Mouse (Mus musculus): ENCODE results near the gene Rnf114. TPM values are rescaled to one million over a fixed set of nuclear protein-coding genes. Genes with fewer than 3 reads are reported as not detected.
A peak's percentile ranks its signal among the peaks of the same experiment; 100 is the strongest.

Rnf114 gene
- polyA plus RNA-seq, 1 experiment from 2014 or later, result 80.1 TPM

DNA sequence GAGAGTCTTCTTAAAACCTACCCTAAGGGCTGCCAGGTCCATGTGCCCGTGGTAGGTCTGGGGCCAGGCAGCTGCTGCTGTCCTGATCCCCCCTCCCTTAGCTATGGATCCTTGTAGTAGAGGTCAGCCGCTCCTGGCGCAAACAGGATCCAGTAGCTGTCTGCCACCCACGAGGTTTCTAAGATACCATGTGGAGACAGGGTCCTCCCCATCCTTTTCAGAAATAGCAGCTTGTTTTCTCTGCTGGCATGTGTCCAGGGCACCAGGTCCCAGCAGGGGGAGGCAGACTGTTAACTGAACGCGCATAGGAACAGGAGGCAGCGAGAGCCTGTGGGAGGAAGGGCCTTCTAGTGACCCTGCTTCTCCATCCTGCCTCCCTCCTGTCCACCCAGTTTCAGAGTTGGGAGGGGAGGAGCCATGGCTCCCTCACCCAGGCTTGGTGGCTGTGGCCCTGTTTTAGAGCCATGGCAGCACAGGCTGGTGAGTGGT lies 16.2 kb upstream of the Rnf114 start:
- Histone ChIP-seq H3K36me3 (peaks cover 52% of the 10 kb centered on the region), H3K4me1 (peaks cover 15% of the 10 kb centered on the region), H3K9me3 (replicated peaks) (no peaks in the 10 kb centered on the region), H3K4me3 (replicated peaks) (no peak overlapping the region), H3K9ac (no peak overlapping the region), H3K27ac (replicated peaks) (peak overlapping the region; percentile 55), H3K27me3 (no peaks in the 10 kb centered on the region), H3K4me2 (replicated peaks) (no peak overlapping the region)
- WGBS, result 17% methylated on average over 7 of the region's 7 CpGs
- peak; percentile 49 for ATAC-seq (ENCODE audit: insufficient number of reproducible peaks, low FRiP score, low TSS enrichment, low read depth)

DNA sequence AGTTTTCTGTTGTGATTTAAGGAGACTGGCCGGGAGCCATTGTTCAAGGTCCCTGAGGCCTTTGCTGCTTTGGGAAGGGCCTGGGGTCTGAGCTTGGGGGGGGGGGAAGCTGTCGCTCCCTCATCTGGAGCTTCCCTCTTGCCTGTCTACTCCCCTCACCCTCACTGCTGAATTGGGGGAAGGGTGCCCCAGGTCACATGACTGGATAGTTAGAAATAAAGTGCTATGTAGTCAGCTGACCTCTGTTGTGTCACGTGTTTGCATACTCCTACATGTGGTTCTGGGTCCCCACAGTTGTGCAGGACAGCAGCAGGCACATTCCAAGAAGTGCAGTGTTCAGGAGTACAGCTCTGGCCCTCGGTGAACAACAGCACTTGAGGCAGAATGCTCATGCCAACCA lies 15.7 kb upstream of the Rnf114 start:
- no peaks in the 10 kb centered on the region for H3K9me3 ChIP-seq (replicated peaks)
- peaks cover 15% of the 10 kb centered on the region for H3K4me1 ChIP-seq
- peak overlapping the region; percentile 55; the same call in 1 of the 2 replicates for H3K27ac ChIP-seq (replicated peaks)
- 72% methylated on average over 4 of the region's 4 CpGs for WGBS
- peaks cover 47% of the 10 kb centered on the region for H3K36me3 ChIP-seq
- no peak for ATAC-seq (ENCODE audit: insufficient number of reproducible peaks, low FRiP score, low TSS enrichment, low read depth)
- no peak overlapping the region for H3K9ac ChIP-seq
- no peak overlapping the region for H3K4me3 ChIP-seq (replicated peaks)
- H3K27me3 ChIP-seq, result no peaks in the 10 kb centered on the region
- no peak overlapping the region for H3K4me2 ChIP-seq (replicated peaks)

DNA sequence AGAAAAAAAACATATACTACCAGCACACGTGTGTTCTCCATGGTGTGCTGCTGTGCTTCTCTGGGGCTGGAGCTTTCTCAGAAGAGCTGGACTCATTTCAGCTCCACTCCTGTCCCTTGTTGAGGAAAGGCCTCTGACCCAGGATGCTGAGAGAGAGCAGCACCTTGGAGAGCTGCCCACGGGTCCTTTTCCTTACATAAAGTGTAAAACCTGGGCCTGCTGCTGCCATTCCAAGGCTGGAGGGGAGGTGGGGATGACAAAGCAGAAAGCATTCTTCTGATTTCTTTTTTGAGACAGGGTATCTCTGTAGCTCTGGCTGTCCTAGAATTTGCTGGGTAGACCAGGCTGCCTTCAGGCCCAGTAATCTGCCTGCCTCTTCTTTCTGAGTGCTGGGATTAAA lies 14.3 kb upstream of the Rnf114 start:
- Histone ChIP-seq H3K36me3 (peaks cover 44% of the 10 kb centered on the region), H3K9ac (no peak overlapping the region), H3K4me2 (replicated peaks) (no peak overlapping the region), H3K27ac (replicated peaks) (no peak overlapping the region), H3K27me3 (no peaks in the 10 kb centered on the region), H3K4me3 (replicated peaks) (no peak overlapping the region), H3K9me3 (replicated peaks) (no peaks in the 10 kb centered on the region), H3K4me1 (peaks cover 15% of the 10 kb centered on the region)
- ATAC-seq (ENCODE audit: insufficient number of reproducible peaks, low FRiP score, low TSS enrichment, low read depth), result no peak
- WGBS, result 38% methylated on average over 2 of the region's 2 CpGs

DNA sequence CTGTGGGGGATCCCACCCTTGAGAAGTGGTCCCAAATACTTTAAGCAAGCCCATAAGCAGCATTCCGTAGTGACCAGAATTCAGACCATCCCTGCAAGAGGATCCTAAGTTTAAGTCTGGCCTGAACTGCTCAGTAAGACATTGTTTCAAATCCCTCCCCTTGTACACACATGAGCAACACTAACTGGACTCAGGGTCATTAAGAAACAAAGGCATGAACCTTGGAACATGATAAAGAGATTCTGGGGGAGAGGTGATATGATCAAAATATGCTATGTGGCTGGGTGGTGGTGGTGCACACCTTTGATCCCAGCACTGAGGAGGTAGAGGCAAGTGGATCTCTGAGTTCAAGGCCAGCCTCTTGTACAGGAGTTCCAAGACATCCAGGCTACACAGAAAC lies 12.9 kb upstream of the Rnf114 start:
- Histone ChIP-seq H3K36me3 (peaks cover 43% of the 10 kb centered on the region), H3K9me3 (replicated peaks) (no peaks in the 10 kb centered on the region)
- 92% methylated on average over 1 of the region's 1 CpGs for WGBS

DNA sequence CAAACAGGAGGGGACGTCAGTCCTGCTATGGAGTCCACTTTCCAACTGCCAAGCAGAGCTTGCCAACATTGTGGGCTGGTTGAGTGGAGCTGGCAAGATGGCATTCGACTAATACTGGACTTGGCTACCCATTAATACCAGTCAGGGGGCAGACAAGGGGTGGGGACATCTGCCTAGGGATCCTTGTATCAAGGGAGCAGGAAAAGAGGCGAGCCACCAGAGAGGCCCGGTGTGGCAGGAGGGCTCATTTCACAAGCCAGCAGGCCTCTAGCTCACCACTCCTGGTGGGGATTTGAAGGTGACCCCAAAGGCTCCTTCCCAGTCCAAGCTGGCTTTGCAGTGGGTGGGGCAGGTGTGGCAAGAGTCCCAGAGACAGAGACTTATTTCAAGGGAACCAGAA lies 9.8 kb upstream of the Rnf114 start:
- Histone ChIP-seq H3K4me2 (replicated peaks) (no peak overlapping the region), H3K36me3 (peaks cover 36% of the 10 kb centered on the region), H3K27me3 (no peaks in the 10 kb centered on the region), H3K4me1 (peaks cover 18% of the 10 kb centered on the region), H3K9ac (no peak overlapping the region), H3K4me3 (replicated peaks) (no peak overlapping the region), H3K27ac (replicated peaks) (no peak overlapping the region), H3K9me3 (replicated peaks) (no peaks in the 10 kb centered on the region)
- ATAC-seq (ENCODE audit: insufficient number of reproducible peaks, low FRiP score, low TSS enrichment, low read depth), result no peak
- 91% methylated on average over 4 of the region's 4 CpGs for WGBS

More for the DNA sequence above, 12.9 kb upstream of the Rnf114 start:
- Histone ChIP-seq H3K27ac (replicated peaks) (no peak overlapping the region), H3K9ac (no peak overlapping the region), H3K4me1 (peaks cover 15% of the 10 kb centered on the region), H3K4me3 (replicated peaks) (no peak overlapping the region), H3K27me3 (no peaks in the 10 kb centered on the region), H3K4me2 (replicated peaks) (no peak overlapping the region)
- no peak for ATAC-seq (ENCODE audit: insufficient number of reproducible peaks, low FRiP score, low TSS enrichment, low read depth)

DNA sequence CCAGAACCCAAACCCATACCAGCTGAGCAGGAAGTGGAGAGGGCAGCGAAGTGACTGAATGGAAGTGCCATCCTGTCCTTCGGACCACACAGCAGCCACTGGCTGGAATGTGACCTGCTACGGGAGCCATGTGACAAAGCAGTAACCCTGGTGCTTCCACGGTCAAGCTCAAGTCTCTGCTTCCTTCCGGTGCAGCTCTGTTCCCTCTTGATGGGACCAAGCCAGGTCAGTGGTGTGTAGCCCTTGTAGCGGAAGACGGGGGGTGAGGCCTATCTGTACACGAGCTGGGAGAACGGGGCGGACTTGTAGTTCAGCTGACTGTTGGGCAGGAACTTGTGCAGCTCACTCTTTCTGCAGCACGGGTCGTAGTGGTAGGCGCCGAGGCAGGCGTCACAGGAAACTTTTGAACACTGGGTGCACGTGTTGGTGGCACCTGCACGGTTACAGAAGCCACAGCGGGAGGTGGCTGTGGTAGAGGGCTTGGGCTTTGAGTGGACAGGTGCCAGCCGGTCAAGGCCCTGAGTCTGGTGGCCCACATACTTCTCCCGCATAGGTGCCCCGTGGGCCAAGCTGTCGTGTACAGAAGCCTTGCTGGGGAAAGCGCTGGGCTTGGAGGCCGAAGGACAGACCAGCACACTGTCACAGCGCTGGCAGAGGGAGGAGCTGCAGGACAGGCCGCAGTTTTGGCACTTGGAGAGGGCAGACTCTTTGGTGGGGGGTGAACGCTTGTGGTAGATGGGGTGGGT lies 9.2 kb upstream of the Rnf114 start:
- Histone ChIP-seq H3K9ac (no peak overlapping the region), H3K9me3 (replicated peaks) (no peaks in the 10 kb centered on the region), H3K4me2 (replicated peaks) (no peak overlapping the region), H3K4me3 (replicated peaks) (no peak overlapping the region), H3K27me3 (no peaks in the 10 kb centered on the region), H3K27ac (replicated peaks) (no peak overlapping the region), H3K36me3 (peaks cover 36% of the 10 kb centered on the region), H3K4me1 (peaks cover 18% of the 10 kb centered on the region)
- ATAC-seq (ENCODE audit: insufficient number of reproducible peaks, low FRiP score, low TSS enrichment, low read depth), result no peak
- WGBS, result 89% methylated on average over 27 of the region's 27 CpGs

DNA sequence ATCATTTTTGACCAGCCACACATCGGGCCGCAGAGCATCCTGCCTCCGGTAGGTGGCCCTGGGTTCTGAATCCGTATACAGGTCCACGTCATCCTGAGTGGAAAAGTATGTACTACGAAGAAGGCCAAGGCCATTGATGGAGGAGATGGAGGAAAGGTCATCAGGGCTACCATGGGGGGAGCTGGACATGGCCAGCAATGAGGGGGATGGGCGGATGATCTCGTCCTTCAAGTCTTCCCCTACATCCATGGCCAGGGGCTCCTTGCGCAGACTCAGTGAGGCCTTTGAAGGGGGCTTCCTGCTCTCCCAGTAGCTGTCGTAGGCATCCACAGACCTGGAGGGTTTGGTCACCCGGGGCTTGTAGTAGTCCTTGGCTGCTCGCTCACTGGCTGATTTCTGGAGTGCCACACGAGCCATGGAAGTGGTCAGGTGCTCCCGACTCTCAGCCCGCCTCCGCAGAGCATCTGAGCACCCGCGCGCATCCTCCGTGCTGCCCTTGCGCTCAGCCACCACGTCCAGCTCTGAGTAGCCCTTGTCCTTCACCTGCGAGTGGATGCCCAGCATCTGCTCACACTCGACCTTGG lies 8.5 kb upstream of the Rnf114 start:
- Histone ChIP-seq H3K9me3 (replicated peaks) (no peaks in the 10 kb centered on the region), H3K4me3 (replicated peaks) (no peak overlapping the region), H3K36me3 (peaks cover 36% of the 10 kb centered on the region), H3K9ac (no peak overlapping the region), H3K27ac (replicated peaks) (no peak overlapping the region), H3K27me3 (no peaks in the 10 kb centered on the region), H3K4me2 (replicated peaks) (no peak overlapping the region), H3K4me1 (peaks cover 21% of the 10 kb centered on the region)
- 90% methylated on average over 24 of the region's 24 CpGs for WGBS
- no peak for ATAC-seq (ENCODE audit: insufficient number of reproducible peaks, low FRiP score, low TSS enrichment, low read depth)

DNA sequence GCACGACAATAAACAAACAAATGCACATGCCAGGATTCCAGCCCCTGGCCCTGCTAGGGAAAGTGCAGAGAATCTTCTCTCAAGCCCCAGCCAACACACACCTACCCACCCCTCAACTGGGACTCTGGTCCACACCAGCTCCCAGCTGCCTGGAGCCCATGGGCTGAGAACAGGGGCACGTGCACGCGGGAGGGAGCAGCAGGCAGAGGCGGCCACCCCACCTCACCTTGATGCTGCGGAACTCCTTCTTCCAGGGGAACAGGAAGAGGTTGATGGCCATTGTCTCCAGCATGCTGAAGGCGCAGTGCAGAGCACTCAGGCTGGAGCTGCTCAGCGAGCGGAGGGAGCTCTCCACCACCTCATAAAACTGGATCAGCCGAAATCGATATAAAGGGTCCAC lies 7.5 kb upstream of the Rnf114 start:
- H3K9ac ChIP-seq, result no peak overlapping the region
- no peak overlapping the region for H3K4me3 ChIP-seq (replicated peaks)
- peaks cover 21% of the 10 kb centered on the region for H3K4me1 ChIP-seq
- H3K4me2 ChIP-seq (replicated peaks), result no peak overlapping the region
- no peak for ATAC-seq (ENCODE audit: insufficient number of reproducible peaks, low FRiP score, low TSS enrichment, low read depth)
- 92% methylated on average over 11 of the region's 11 CpGs for whole genome bisulfite sequencing
- peaks cover 36% of the 10 kb centered on the region for H3K36me3 ChIP-seq
- H3K27ac ChIP-seq (replicated peaks), result no peak overlapping the region
- no peaks in the 10 kb centered on the region for H3K27me3 ChIP-seq
- H3K9me3 ChIP-seq (replicated peaks), result no peaks in the 10 kb centered on the region

DNA sequence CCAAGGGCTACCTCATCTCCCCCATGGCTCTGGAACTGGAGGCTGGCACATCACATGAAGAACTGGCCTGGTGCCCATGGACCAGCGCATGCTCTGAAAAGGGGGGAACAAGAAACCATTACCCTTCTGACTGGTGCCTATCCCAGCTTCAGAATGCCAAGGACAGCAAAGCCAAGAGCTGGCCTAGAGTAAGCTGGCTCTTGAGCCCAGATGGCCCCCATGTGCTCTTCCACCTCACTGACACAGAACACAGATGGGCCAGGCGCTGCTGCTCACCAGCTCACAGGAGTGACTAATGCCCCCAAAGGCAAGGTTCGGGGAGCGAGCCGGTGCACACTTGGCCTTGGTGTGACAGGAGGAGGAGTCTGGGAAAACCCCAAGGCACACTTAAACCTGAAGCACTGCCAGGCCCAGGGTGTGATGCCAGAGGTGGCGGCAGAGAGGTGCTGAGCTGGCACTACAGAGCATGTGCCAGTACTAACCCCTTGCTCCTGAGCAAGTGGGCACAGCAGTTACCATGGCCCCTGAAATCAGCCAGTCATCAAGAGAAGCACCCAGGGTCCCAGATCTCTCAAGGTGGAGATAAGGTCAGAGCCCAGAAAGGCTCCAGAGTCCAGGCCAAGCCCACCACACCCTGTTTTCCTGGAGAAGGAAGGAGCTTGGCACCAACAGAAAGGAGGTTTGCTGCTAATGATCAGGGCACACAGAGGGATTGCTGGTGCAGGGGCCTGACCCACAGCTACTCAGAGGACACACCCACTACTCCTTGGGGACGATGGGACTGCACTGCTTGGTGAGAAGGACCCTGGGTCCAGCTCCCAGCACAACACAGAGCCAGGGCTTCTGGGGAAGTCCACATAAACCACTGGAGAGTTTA lies 6.7 kb upstream of the Rnf114 start:
- Histone ChIP-seq H3K4me2 (replicated peaks) (no peak overlapping the region), H3K27me3 (no peaks in the 10 kb centered on the region), H3K4me3 (replicated peaks) (no peak overlapping the region), H3K9me3 (replicated peaks) (no peaks in the 10 kb centered on the region), H3K36me3 (peaks cover 29% of the 10 kb centered on the region), H3K4me1 (peaks cover 26% of the 10 kb centered on the region), H3K27ac (replicated peaks) (no peak overlapping the region), H3K9ac (no peak overlapping the region)
- no peak for ATAC-seq (ENCODE audit: insufficient number of reproducible peaks, low FRiP score, low TSS enrichment, low read depth)
- 54% methylated on average over 7 of the region's 7 CpGs for WGBS

DNA sequence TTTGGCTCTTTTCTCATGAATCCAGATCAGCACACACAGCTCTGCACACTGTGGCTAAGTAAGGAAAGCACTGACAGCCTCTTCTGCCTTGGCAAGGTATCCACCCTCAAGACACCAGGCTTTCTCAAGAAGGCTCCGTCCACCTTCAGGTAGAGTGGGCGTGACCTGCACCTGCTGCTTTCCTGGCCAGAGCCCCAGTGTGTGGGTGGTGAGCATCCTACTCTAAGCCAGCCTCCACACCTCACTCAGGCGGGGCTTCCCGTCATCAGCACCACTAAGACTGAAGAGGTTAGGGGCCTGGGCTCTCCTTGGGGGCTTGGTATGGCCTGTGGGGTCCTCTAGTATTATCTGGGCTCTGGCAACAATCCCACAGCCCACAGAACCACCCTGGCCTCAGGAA lies 5.9 kb upstream of the Rnf114 start:
- Histone ChIP-seq H3K36me3 (peaks cover 29% of the 10 kb centered on the region), H3K27me3 (no peaks in the 10 kb centered on the region), H3K4me1 (peaks cover 34% of the 10 kb centered on the region), H3K4me2 (replicated peaks) (no peak overlapping the region), H3K27ac (replicated peaks) (no peak overlapping the region), H3K4me3 (replicated peaks) (no peak overlapping the region), H3K9ac (no peak overlapping the region), H3K9me3 (replicated peaks) (no peaks in the 10 kb centered on the region)
- 89% methylated on average over 4 of the region's 4 CpGs for WGBS
- ATAC-seq (ENCODE audit: insufficient number of reproducible peaks, low FRiP score, low TSS enrichment, low read depth), result no peak

DNA sequence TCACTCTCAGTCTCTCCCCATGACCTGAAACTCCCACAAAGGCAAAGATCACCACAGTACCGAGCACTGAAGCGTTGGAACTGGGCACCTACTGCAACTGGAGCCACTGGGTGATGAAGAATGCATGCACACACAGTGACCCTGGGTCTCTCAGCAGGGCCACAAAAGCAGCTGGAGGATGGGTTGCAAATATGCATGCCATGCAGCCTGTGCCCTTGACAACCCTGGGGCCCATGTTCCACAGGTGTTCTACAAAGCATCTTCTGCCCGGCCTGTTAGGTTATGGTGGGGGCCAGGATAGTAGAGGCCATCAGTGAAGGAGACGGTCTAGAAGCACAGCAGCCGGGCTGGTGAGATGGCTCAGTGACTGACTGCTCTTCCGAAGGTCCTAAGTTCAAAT lies 4.9 kb upstream of the Rnf114 start:
- H3K4me2 ChIP-seq (replicated peaks), result no peak overlapping the region
- H3K4me3 ChIP-seq (replicated peaks), result no peak overlapping the region
- H3K9me3 ChIP-seq (replicated peaks), result no peaks in the 10 kb centered on the region
- H3K9ac ChIP-seq, result no peak overlapping the region
- 92% methylated on average over 6 of the region's 6 CpGs for WGBS
- no peak for ATAC-seq (ENCODE audit: insufficient number of reproducible peaks, low FRiP score, low TSS enrichment, low read depth)
- H3K36me3 ChIP-seq, result peaks cover 25% of the 10 kb centered on the region
- no peaks in the 10 kb centered on the region for H3K27me3 ChIP-seq
- peaks cover 39% of the 10 kb centered on the region for H3K4me1 ChIP-seq
- H3K27ac ChIP-seq (replicated peaks), result no peak overlapping the region
